8 mouse cellular contexts compared by ENCODE assay signal in the genomic region with DNA sequence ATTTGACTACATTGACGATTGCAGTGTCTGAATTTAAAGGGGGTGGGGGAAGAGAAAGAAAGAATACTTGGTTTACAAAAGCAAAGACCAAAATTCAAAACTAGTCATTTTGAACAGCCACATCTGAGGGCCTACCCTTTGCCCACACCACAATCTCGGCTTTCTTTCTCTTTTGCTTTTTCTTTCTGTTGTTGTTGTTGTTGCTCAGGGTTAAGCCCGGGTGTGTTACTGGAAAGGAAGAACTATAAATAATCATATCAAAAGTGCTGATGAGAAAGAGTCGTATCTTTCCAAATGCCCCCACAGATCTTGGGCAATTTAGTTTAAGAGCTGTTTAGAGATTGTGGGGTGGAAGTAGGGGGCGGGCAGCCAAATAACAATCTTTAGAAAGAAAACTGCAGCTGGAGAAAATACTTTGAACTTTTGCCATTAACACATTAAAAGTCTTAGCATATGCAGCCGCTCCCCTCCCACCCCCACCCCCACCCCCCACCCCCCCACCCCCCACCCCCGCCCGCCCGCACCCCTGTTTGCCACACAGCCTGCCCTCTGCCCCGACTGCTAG. TPM values are rescaled to one million over a fixed set of nuclear protein-coding genes. Genes with fewer than 3 reads are reported as not detected.
DNase-seq lines count a peak whose midpoint lies in the region; ATAC-seq and TF ChIP-seq lines count a peak whose summit lies in the region.

No protein-coding gene starts in this region.

- intact Hi-C loops in gastrocnemius, adult 2 months (cut with DNase I) = no loop called here
- intact Hi-C loops in gastrocnemius, postnatal 14 days (cut with DNase I; ENCODE audit: low total_unique reads) = no loop called here

- H3K4me2 ChIP-seq in forebrain, embryonic 16.5 days (ENCODE audit: low read length) = peak overlapping the region; percentile 77
- no peak overlapping the region for H3K4me2 ChIP-seq in liver, embryonic 15.5 days

- no peak for TF ChIP-seq CTCF in gastrocnemius, adult 2 months (IDR thresholded peaks at IDR 0.05)

- H3K4me1 ChIP-seq in forebrain, embryonic 16.5 days (replicated peaks; ENCODE audit: control insufficient read depth, insufficient read depth, low read length) = peaks cover 95% of the 10 kb centered on the region
- H3K4me1 ChIP-seq in liver, embryonic 15.5 days (replicated peaks) = peaks cover 99% of the 10 kb centered on the region

- no peak for ATAC-seq in forebrain, embryonic 16.5 days
- ATAC-seq in liver, embryonic 15.5 days (ENCODE audit: insufficient read depth) = no peak
- ATAC-seq in megakaryocyte progenitor cell, adult 5-6 weeks (replicated peaks; ENCODE audit: poor library complexity) = no peak

- H3K27me3 ChIP-seq in forebrain, embryonic 16.5 days (replicated peaks; ENCODE audit: control insufficient read depth, insufficient read depth, low read length) = no peaks in the 10 kb centered on the region
- H3K27me3 ChIP-seq in liver, embryonic 15.5 days = no peaks in the 10 kb centered on the region

- DNase-seq in gastrocnemius, adult 2 months = no peak
- no peak for DNase-seq in gastrocnemius, postnatal 14 days
- DNase-seq in CD4-positive, CD25-positive, alpha-beta regulatory T cell, adult 2 months (ENCODE audit: low read depth, low spot score) = peak; percentile 62
- DNase-seq in spleen, postnatal 10 days (ENCODE audit: low spot score in 2 of 2) = no peak
- no peak for DNase-seq in frontal cortex, postnatal 10 days (ENCODE audit: low spot score in 2 of 2)

- H3K36me3 ChIP-seq in forebrain, embryonic 16.5 days (ENCODE audit: control insufficient read depth, insufficient read depth) = peaks cover 2% of the 10 kb centered on the region; the same call in 1 of the 2 replicates
- H3K36me3 ChIP-seq in liver, embryonic 15.5 days (replicated peaks) = peaks cover 78% of the 10 kb centered on the region

- H3K27ac ChIP-seq in gastrocnemius, adult 2 months = peak overlapping the region; percentile 64
- peak overlapping the region; percentile 68 for H3K27ac ChIP-seq in forebrain, embryonic 16.5 days (ENCODE audit: low read length)
- H3K27ac ChIP-seq in liver, embryonic 15.5 days (replicated peaks) = peak overlapping the region; percentile 6; the same call in 1 of the 2 replicates

- H3K9ac ChIP-seq in forebrain, embryonic 16.5 days (replicated peaks; ENCODE audit: low read depth, low read length) = peak overlapping the region; percentile 52
- no peak overlapping the region for H3K9ac ChIP-seq in liver, embryonic 15.5 days

- no peaks in the 10 kb centered on the region for H3K9me3 ChIP-seq in forebrain, embryonic 16.5 days (ENCODE audit: control insufficient read depth, low read length)
- H3K9me3 ChIP-seq in liver, embryonic 15.5 days (replicated peaks) = no peaks in the 10 kb centered on the region

- 5% methylated on average over 10 of the region's 10 CpGs for WGBS in forebrain, embryonic 16.5 days
- WGBS in liver, embryonic 15.5 days (ENCODE audit: insufficient replicate concordance) = 47% methylated on average over 10 of the region's 10 CpGs

- 0 out of 2 replicates have a peak overlapping the region, but pooled peaks have one; percentile 21 for H3K4me3 ChIP-seq in gastrocnemius, adult 2 months
- H3K4me3 ChIP-seq in forebrain, embryonic 16.5 days (replicated peaks; ENCODE audit: low read length) = peak overlapping the region; percentile 33
- H3K4me3 ChIP-seq in liver, embryonic 15.5 days (replicated peaks) = no peak overlapping the region

RNA-seq across cellular contexts. Expression of a gene that starts 20.7 kb away (rescaled TPM):
- 10 to 100 TPM; 13.1 to 23.3 TPM for total RNA-seq in gastrocnemius, adult 2 months (2021)
- total RNA-seq in gastrocnemius, postnatal 14 days (2021) = 10 to 100 TPM; 20.7 to 22.0 TPM
- polyA plus RNA-seq in forebrain, embryonic 16.5 days (2015; fragmentation: Nextera tagmentation; extraction: Ambion mirVana) = 69.8 and 81.5 TPM in 2 replicates
- polyA plus RNA-seq in liver, embryonic 15.5 days (2015; fragmentation: Nextera tagmentation; extraction: Ambion mirVana) = 19.1 and 24.6 TPM in 2 replicates
- total RNA-seq in megakaryocyte progenitor cell, adult 5-6 weeks (2015) = 44.6 and 49.9 TPM in 2 replicates
- total RNA-seq in megakaryocyte progenitor cell, adult 5-6 weeks (2017) = 32.1 and 35.8 TPM in 2 replicates

Comparison
In these comparisons a context has a peak if more than half of its experiments do, and no peak if none do; other contexts are left out.
1. H3K27ac ChIP-seq: peak in every context shown above with its lines; median percentile 68 in forebrain, embryonic 16.5 days; 64 in gastrocnemius, adult 2 months; 6 in liver, embryonic 15.5 days.